Mouse (Mus musculus) yolk sac, embryonic 10.5 days (tissue): ENCODE measurements at regions not wholly inside any gene's neighbourhood (a gene's known extent, or its start where the extent isn't known, plus 50 kb on each side); places are given as distances from the start of the nearest gene placed in this dataset.

Experiments used
- DNase-seq: peaks from one replicate; pipeline ENCODE4 v3.0.0-alpha.2; 2017; ENCODE audit warnings: low spot score

DNA sequence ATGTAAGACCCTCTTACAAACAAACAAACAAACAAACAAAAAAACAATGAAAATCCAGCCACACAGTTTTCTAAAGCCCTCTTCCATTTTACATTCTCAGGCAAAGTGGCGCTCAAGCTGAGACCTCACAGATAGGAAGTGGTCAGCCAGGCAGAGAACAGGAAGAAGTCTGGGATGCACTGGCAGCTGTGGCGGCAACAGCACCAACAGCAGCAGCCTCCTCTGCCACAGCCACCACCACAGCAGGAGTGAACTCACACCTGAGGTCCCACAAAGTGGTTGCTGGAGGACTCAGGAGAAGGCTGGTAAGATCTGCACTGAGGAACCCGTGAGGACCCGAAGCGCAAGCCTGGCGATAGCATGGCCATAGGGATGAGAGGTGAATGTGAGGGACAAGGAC lies 156.3 kb downstream of the Grm4 start:
- no peak for DNase-seq

DNA sequence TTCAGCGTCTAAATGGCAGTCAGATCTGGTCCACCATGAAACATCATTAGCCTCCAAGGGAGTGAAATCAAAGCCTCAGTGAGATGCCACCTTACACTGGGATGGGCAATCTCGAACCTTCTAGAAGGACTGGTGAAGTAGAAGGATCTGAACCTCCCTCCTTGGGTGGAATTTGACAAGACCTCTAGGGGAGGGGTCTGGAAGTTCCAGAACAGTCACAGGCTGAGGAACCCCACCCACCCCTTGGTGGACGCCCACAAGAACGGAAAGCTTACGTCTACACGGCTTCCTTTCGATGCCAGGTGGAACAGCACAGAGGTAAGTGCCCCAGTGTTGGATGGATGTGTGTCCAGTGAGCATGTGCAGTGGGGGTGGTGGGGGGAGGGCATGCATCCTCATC lies 156.9 kb downstream of the Grm4 start:
- DNase-seq = no peak

DNA sequence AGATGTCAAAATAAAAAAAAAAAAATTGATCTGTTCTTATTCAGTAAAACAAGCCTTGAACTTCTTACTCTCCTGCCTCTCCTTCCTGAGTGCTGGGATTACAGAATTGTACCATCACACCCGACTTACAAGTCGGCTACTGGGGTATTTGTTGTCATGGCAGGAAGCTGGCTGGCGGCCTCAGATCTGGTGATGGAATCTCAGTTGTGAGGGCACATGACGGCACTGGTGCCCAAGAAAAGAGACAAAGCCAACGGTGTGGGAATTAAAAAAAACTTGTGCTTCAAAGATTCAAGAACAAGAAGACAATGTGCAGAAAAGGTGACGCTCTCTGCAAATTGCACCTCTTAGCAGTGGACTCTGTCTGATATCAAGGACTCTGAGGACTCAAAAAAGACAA lies 157.3 kb downstream of the Grm4 start:
- DNase-seq = no peak

DNA sequence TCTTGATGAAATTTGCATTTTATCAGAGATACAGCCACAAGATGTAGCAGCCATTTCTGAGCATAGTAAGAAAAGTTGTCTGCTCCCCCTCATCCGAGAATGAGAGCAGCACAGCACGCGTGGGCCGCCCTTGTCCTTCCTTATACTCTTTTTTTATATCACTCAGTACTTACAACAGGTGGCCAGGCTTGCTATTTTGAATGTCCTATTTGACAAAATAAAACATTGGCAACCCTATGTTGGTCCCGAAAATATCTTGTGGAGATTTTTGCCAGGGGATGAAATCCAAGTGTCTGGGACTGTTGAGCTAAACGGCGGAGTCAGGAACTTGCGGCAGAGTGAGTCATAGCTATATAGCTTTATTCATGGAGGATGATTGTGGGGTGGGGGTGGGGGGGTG lies 158.0 kb upstream of the Lemd2 start:
- DNase-seq = no peak

DNA sequence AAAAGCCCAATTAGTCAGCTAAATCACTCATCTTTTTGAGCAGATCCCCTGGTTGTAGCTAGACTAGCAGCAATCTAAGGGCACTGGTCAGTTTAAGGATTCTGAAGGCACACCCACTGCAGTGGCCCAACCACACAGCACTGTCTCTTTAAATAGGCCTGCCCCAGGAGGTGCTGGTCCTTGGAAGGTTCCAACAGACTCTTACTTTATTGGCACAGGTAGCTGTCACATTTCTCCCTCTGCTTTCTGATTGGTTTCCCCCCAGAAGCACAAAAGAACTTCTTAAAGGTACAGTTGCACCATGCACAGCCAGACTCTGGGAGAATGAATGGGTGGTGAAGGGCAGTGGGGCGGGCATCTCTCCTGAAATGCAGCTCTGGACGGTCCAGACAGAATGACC lies 157.1 kb upstream of the Lemd2 start:
- no peak for DNase-seq

DNA sequence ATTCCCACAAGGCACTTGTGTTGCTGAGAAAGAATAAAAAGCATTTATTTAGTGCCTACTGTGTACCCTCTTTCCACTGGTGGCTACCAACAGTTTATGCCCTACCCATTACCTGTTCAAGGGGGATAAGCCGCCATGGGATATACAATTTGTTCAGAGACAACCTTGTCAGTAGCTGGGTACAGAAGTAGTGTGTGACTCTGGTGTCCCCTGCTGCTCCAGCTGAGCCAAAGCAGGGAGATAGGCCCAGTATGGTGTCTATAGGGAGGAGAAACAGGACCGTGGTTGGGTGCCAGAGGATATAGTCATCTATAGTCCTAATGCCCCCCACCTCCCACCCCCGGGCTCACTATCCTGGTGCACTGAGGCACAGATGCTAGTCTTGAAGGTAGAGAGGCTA lies 152.6 kb upstream of the Lemd2 start:
- DNase-seq = no peak

DNA sequence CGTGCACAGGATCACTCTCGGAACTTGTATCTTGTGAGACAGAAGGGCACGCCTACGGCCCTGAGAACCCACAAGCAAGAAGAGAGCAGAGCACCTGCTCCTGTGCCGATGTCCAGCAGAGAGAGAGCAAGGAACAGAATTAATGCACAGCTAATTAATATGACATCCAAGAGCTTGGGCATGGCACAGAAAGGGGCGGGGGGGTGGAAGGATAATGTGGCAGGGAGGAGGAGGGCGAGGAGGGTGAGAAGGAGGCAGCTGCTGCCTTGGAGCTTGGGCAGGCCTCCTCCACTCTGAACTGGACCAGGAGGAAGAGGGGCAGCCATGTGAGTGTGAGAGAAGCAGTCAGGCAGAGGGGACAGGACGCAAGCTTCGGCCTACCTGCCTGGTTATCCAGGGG lies 151.4 kb upstream of the Lemd2 start:
- DNase-seq = no peak

DNA sequence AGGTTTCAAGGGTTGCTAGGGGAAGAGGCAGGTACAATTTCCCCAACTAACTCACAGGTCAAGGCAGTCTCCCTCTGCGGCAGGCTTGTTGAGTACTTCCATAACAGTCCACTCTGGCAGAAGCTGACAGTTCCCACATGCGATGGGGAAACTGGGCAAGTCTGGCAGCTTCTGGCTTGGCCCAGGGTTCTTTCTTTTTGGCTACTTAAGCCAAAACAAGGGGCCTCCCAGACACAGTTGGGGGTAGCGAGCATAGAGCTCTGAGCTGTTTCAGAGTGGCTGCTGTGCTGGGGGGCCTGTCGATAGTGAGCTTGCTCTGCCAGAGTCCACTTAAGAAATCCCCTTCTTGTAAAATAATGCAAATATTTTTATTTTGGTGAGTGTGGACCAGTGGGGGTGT lies 150.8 kb upstream of the Lemd2 start:
- DNase-seq = no peak

DNA sequence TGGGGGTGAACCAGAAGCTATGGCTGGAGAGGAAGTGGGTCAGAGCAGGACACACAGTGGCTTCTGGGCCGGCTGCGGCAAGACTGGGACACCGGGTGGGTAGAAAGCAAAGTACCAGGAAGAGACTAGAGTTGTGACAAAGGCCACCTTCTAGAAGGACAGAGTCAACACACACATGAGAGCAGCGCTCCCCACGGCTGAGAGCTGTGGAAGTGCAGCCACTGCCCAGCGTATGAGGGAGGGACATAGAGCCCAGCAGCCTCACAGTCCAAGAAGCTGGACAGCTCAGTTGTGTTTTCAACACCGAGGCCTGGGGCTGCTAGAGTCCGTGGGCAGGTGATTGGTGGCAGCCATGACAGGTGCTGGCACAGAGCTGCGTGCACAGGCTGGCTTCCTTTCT lies 145.6 kb upstream of the Lemd2 start:
- no peak for DNase-seq

DNA sequence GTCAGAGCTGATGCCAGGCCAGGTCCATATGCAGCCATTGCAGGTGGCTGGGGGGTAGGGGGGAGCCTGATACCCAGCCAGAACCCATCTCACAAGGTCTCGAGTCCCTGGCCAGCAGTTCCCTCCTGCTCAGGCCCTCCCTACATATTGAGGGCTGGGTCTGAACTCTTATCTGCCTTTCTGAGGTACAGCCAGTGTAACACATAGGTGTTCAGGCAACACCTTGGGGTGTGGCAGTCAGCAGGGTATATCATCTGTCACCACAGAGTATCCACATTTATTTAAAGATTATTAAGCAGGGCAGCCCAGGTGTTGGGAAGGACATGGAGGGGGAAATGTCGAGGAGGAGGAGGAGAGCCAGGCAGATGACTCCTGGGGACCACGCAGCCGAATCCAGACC lies 145.2 kb upstream of the Lemd2 start:
- DNase-seq = no peak

DNA sequence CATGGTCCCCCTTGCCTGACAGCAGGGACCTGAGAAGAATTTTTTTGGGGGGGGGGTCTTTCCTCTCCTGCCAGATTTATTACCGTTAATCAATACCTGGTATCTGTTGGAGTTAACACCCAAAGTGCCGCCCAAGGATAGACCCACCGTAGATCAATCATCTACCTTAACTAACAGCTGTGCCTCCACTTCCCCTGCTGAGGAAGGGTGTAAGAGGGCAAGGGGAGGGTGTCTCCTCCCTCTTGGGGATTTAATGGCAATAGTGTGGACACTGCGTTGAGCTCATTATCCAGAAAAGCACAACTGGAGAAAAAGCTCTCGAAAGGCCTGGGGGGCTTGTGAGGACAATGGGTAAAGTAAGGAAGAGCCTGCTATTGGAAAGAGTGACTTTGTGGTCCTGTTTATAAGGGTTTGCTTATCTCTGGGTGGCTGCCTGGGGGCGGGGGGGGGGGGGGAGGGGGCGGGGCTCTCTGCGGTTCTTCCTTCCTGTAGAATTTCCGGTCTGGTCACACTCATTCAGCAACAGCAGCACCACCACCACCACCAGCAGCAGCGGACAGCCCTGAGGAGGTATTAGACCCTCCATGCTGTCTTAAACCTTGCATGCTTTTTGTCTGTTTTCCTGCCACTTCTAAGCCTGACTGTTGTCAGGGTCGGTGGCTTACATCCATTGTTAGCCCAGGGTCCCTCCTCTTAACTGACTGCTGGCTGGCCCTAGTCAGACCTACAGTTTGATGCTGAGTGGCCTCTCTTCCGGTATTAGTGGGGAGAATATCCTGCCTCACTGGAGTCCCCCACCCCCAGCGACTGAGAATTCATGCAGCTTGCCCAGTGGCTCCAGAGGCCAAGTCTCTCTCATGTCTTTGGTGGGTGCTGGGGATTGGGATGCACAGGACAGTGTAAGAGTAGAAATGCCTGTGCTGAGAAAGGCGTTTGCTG lies 138.0 kb upstream of the Lemd2 start:
- peak; percentile 18 for DNase-seq

DNA sequence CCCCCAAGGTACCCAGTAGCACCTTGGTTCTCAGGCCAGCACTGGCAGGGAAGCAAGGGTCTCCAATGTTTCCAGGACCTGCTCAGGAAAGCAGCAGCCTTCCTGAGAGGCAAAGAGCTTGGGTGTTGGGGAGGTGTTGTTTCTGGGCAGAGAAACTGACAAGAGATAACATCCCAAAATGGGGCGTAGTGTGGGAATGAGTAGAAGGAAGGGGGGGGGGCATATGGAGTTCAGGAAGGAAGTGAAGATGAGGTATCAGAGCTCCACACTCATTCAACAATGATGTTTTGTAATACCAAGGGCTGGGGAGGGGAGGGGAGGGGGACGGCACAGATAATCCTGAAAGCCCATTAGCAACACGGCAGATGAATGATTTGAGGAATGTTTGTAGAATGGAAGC lies 135.6 kb upstream of the Lemd2 start:
- no peak for DNase-seq

DNA sequence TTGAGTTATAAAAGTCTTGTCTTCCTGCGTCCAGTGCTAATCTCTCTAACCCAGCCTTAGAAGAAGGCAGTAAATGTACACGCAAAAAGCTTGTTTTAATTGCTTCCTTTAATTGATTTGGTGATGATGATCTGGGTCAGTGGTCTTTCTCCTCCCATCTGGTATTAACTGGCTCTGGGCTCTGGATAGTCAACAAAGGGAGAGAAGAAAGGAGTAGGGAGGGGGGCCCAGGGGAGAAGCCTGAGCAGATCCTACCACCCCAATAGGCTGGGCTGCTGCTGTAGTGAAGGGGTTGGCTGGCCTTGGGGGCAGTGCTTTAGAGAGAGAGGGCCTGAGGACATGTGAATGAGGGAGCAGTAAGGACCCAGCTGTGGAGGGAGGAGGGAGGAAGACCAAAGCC lies 135.0 kb upstream of the Lemd2 start:
- no peak for DNase-seq

DNA sequence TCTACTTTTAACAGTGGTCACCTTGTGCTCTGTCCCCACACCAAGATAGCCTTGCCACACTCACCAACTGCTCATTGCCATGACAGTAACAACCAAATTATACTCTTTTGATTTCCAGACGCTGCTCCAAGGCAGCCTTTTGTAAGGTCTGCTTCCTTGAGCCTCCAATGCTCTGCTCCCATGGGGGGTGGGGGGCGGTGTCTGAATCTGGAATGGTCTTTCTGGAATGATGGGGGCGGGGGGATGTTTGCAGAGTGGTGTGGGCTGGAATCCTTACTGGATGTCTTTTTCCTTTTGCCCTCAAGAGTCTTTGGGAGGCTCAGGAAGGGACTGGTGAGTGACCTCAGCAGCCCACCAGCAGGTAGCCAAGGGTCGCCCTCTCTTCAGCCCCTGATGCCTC lies 131.4 kb upstream of the Lemd2 start:
- peak; percentile 14 for DNase-seq

DNA sequence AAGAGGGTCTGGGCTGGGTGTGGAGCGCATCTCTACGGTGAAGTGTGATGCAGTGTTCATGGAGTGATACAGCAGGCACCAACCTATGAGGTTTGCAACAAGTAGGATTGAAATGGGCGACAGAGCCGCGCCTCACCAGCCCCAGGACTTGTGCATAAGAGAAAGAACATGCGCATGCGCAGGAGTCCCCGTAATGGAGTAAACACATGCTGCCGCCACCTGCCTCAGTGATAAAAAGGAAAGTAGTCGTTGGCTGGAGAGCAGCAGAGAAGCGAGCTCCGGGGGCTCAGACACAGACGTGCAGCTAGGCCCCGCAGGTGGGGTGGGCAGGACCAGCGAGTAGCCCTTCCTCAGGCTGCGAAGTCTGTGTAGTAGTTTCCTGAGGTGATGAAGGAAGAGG lies 129.3 kb upstream of the Lemd2 start:
- DNase-seq = no peak

DNA sequence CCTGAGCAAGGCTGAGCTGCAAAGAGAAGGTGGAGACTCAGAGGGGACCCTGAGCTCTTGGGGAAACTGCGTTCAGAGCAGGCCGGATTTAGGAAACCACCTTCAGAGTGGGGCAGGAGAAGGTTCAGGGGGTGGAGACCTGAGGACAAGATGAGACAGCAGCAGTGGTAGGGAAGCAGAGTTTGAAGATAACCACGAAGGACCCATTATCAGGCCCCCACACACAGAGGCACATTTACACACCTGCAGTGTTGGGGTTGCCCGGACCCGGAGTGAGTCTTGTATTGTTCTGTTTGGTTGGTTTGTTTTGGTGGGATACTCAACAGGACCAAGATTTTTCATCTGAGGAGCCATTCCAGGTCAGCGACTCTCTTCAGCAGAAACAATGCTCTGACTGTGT lies 128.9 kb upstream of the Lemd2 start:
- DNase-seq = no peak

DNA sequence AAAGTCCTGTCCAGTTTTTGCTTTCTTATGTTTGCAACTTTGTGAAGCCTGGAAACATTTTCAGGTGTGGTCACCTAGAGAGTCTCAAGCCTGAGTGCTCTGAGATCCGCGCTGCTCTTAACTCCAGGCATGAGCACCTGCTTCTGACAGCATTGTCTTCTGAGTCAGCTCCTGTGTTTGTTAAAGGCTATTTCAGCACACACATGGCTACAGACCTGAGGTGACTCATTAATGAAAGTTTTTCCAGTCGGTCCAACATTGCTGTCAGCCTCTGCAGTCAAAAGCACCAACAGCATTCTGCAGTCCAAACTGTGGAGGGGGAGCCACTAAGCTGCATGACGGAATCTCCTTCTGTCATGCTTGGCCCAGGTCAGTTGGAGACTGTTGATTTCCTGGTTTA lies 127.8 kb upstream of the Lemd2 start:
- DNase-seq = no peak

DNA sequence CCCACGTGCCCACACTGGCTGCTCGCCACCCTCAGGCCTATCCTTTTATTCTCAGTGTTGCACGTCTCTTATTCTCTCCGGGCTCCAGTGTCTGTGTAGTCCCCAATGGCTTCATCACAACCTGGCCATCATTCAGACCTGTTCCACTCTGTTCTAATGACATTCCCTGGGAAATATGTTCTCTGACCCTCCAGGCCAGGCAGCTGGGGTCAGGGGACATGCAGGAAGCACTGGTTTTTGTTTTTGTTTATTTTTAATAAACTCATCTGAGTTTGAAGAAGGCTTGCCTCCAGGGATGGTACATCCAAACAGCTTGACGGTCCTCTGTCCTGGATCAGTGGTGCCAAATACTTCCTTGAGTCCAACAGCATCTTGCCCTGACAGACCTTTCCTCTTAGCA lies 127.4 kb upstream of the Lemd2 start:
- no peak for DNase-seq

DNA sequence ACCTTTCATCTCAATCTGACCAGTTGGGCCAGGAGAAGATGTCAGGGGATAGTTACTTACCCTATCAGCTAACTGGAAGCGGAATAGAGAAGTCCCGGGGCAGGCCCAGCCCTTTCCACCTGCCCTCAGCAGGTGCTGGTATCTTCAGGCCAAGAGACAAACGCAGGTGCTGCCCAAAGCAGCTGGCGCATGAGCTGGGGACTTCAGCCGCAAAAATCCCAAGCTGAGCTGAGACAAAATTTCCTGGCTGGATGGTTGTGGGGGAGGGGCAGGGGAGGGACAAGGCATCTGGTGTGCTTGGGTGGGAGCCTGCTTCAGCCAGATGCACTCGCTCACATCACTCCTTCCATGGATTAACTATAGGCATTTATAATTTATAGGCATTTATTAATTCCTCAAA lies 125.5 kb upstream of the Lemd2 start:
- no peak for DNase-seq

DNA sequence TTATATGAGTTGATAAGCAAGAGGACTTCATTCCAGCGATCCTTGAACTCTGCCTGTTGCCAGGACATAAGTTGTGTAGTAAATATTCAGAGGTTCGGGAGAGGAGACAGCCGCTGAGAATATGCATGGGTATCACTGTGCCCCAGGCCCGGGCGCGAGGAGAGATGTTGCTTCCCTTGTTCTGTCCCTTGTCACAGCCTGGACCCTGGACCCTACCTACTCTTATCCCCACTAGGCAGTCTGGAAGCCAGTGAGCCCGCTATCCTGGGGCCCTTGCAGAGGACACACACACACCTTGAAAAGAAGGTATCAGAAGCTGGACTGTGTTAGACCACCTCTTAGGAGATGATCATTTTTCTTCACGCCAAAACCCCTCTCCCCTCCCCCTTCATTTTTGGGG lies 124.9 kb upstream of the Lemd2 start:
- no peak for DNase-seq

DNA sequence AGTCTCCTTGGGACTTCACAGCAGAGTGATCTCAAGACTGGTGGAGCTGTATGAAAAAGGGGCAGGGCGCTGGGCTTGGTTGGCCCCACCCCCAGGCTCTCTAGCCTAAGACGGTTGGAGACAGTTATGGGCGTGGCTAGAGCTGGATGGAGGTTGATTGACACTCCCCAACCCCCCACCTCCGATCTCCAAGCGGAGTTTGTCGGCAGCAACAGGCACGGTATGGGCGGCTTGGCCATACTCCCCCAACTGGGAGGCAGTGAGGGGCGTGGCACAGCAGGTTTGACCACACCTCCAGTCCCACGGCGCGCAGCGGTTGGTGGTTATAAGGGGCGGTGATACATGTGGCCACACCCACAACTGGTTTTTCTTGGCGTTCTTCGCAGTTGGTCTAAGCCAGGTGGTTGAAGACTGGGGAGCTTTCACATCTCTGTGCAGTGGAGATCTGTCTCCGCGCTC lies 120.8 kb upstream of the Lemd2 start:
- peak; percentile 78 for DNase-seq

DNA sequence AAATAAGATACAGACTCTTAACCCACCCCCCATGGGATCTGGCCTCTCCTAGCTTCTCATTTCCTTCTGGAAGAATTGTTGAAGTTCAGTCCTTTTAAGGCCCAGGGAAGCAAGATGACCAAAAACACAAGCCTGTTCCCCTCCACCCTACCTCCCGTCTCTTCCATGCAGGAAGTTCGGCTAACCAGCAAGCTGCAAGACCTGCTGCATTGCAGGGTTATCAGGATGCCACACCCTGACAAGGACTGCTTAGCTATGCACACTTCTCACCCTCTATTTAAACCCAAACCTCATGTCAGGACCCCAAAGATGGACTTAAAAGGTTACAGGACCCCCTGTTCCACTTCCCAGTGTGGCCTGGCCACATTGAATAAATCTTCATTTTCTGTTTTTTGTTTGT lies 119.2 kb upstream of the Lemd2 start:
- no peak for DNase-seq

DNA sequence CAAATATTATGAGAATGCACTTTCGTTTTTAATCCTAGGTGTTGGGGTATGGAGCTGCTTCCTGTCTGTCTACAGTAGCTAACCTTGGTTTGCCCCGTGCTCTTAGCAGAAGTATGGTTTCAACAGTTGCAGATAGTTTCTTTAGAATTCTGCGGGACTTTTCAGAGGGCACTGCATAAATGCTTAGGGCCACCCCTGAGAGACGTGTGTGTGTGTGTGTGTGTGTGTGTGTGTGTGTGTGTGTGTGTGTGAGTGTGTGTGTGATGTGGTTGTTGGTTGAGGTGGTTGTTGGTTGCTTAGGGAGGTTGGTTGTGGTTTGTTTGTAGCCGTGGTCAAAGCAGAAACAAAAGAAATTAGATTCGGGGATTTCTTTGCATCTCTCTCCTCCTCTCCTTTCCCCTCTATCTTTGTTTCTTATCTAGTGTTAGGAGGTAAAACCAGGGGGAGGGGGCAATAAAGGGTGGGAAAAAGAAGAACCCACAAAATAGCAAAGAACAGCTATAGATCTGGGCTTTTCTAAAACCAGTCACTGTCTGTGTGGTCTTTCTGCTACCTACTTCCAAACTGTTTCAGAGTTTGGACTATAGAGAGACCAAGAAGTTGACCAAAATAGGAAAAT lies 118.7 kb upstream of the Lemd2 start:
- no peak for DNase-seq
